Mouse (Mus musculus) hindbrain, embryonic 14.5 days (tissue): ENCODE measurements around the gene Ltv1. TPM values are rescaled to one million over a fixed set of nuclear protein-coding genes. Genes with fewer than 3 reads are reported as not detected.

Source experiments
- ATAC-seq: fragments of 200-750 bp; cut with Nextera tagmentation; 2 replicates; pipeline ENCODE4 v1.8.0; 2017; ENCODE audit warnings: moderate number of reproducible peaks, mild to moderate bottlenecking, moderate TSS enrichment, moderate library complexity; ENCODE audit not compliant: low FRiP score
- DNase-seq: peaks from one replicate; pipeline ENCODE4 v3.0.0-alpha.2; 2015; ENCODE audit warnings: low spot score
- H3K27ac ChIP-seq: fragments of 300-500 bp; sonication (generic); 2 replicates; pipeline ENCODE4 v1.5.1; 2014; ENCODE audit warnings: mild to moderate bottlenecking, moderate library complexity
- H3K27me3 ChIP-seq: fragments of 300-500 bp; sonication (generic); 2 replicates; pipeline ENCODE4 v1.6.1; 2014; ENCODE audit warnings: mild to moderate bottlenecking, low read length, mixed read lengths; ENCODE audit not compliant: control insufficient read depth, insufficient read depth
- H3K36me3 ChIP-seq: fragments of 300-500 bp; sonication (generic); replicated peaks from 2 replicates; pipeline ENCODE4 v1.6.1; 2014; ENCODE audit not compliant: control insufficient read depth, insufficient read depth
- H3K4me1 ChIP-seq: fragments of 300-500 bp; sonication (generic); replicated peaks from 2 replicates; pipeline ENCODE4 v1.6.1; 2014; ENCODE audit warnings: antibody characterized with exemption, low read length, mixed read lengths; ENCODE audit not compliant: control insufficient read depth, insufficient read depth
- H3K4me2 ChIP-seq: fragments of 300-500 bp; sonication (generic); replicated peaks from 2 replicates; pipeline ENCODE4 v1.6.1; 2014; ENCODE audit warnings: mild to moderate bottlenecking, moderate library complexity
- H3K4me3 ChIP-seq: fragments of 300-500 bp; sonication (generic); replicated peaks from 2 replicates; pipeline ENCODE4 v1.5.1; 2014; ENCODE audit warnings: mild to moderate bottlenecking, low read length
- H3K9ac ChIP-seq: fragments of 300-500 bp; sonication (generic); 2 replicates; pipeline ENCODE4 v1.6.1; 2014
- H3K9me3 ChIP-seq: fragments of 300-500 bp; sonication (generic); 2 replicates; pipeline ENCODE4 v1.6.1; 2016; ENCODE audit warnings: low read length; ENCODE audit not compliant: control insufficient read depth
- WGBS: fragments of 180-500 bp; shearing (Covaris S2); extraction: QIAGEN DNeasy Blood & Tissue Kit; methylation state at CpG from one replicate; pipeline ENCODE4 v1.1.7; 2014; 5-methylcytosine and 5-hydroxymethylcytosine counted together
- polyA plus RNA-seq: library from polyadenylated mRNA; unstranded; fragments of >200 nt; fragmentation: Nextera tagmentation; extraction: Ambion mirVana; gene quantifications from 2 replicates; pipeline ENCODE4 v1.2.1, GENCODE M21; 2014

The Ltv1 gene
- 30.5 and 34.9 TPM in 2 replicates for polyA plus RNA-seq

GRCm38 (mm10) chr10:13192731-13193351 is at the start of gene Ltv1:
Gene Ltv1 (minus strand): TSS chr10:13193168.
- peak within 1 kb of the TSS; percentile 62 for H3K9ac ChIP-seq
- ATAC-seq (peak; percentile 100), DNase-seq (peak; percentile 94)
- under 1% methylated on average over 43 of the region's 43 CpGs for WGBS
- peaks cover 4% of the 10 kb centered on the region; the same call in 1 of the 2 replicates for H3K4me1 ChIP-seq
- peak within 1 kb of the TSS; percentile 63 for H3K4me3 ChIP-seq
- no peaks in the 10 kb centered on the region for H3K9me3 ChIP-seq
- H3K27ac ChIP-seq: no peak within 1 kb of the TSS
- no peaks in the 10 kb centered on the region for H3K27me3 ChIP-seq
- H3K36me3 ChIP-seq: peaks cover 19% of the 10 kb centered on the region
- peak within 1 kb of the TSS; percentile 58 for H3K4me2 ChIP-seq

- no peaks in the 10 kb centered on the region for H3K9me3 ChIP-seq
- H3K36me3 ChIP-seq: no peaks in the 10 kb centered on the region; the same call in 1 of the 2 replicates
- H3K27me3 ChIP-seq: no peaks in the 10 kb centered on the region
- H3K4me1 ChIP-seq: no peaks in the 10 kb centered on the region
- no peak for DNase-seq
- ATAC-seq: no peak
- no peak overlapping the region for H3K4me2 ChIP-seq
- H3K27ac ChIP-seq: no peak overlapping the region
- no peak overlapping the region for H3K9ac ChIP-seq
- WGBS: 77% methylated on average over 4 of the region's 4 CpGs
- H3K4me3 ChIP-seq: no peak overlapping the region
These were observed 47.5 kb upstream of the Ltv1 start for GRCm38 (mm10) chr10:13240431-13240830.

GRCm38 (mm10) chr10:13238188-13238587 is 45.2 kb upstream of the Ltv1 start:
- H3K4me3 ChIP-seq: no peak overlapping the region
- DNase-seq (no peak), ATAC-seq (no peak)
- H3K9me3 ChIP-seq: no peaks in the 10 kb centered on the region
- WGBS: 95% methylated on average over 4 of the region's 4 CpGs
- H3K4me1 ChIP-seq: no peaks in the 10 kb centered on the region
- H3K4me2 ChIP-seq: no peak overlapping the region
- H3K36me3 ChIP-seq: no peaks in the 10 kb centered on the region
- H3K27ac ChIP-seq: no peak overlapping the region
- H3K9ac ChIP-seq: no peak overlapping the region
- H3K27me3 ChIP-seq: no peaks in the 10 kb centered on the region

- Histone ChIP-seq H3K4me3 (no peak overlapping the region), H3K36me3 (no peaks in the 10 kb centered on the region), H3K4me2 (no peak overlapping the region), H3K9me3 (no peaks in the 10 kb centered on the region), H3K27me3 (no peaks in the 10 kb centered on the region), H3K27ac (no peak overlapping the region), H3K9ac (no peak overlapping the region), H3K4me1 (0 out of 2 replicates have a peak, but pooled peaks cover 5% of the 10 kb centered on the region)
- no peak for ATAC-seq
- no peak for DNase-seq
- WGBS: 80% methylated on average over 5 of the region's 5 CpGs
These were observed 43.9 kb upstream of the Ltv1 start for GRCm38 (mm10) chr10:13236866-13237265.

- no peaks in the 10 kb centered on the region for H3K27me3 ChIP-seq
- WGBS: 58% methylated on average over 3 of the region's 3 CpGs
- ATAC-seq: no peak
- no peaks in the 10 kb centered on the region for H3K9me3 ChIP-seq
- no peak overlapping the region for H3K9ac ChIP-seq
- no peak overlapping the region for H3K4me3 ChIP-seq
- no peak for DNase-seq
- H3K4me1 ChIP-seq: 0 out of 2 replicates have a peak, but pooled peaks cover 5% of the 10 kb centered on the region
- H3K36me3 ChIP-seq: no peaks in the 10 kb centered on the region
- H3K4me2 ChIP-seq: no peak overlapping the region
- H3K27ac ChIP-seq: no peak overlapping the region
These were observed 41.5 kb upstream of the Ltv1 start for GRCm38 (mm10) chr10:13234503-13234902.

GRCm38 (mm10) chr10:13233941-13234340 is 41.0 kb upstream of the Ltv1 start:
- Histone ChIP-seq H3K4me1 (0 out of 2 replicates have a peak, but pooled peaks cover 5% of the 10 kb centered on the region), H3K27ac (no peak overlapping the region), H3K4me2 (no peak overlapping the region), H3K27me3 (no peaks in the 10 kb centered on the region), H3K36me3 (no peaks in the 10 kb centered on the region), H3K4me3 (no peak overlapping the region), H3K9ac (no peak overlapping the region), H3K9me3 (no peaks in the 10 kb centered on the region)
- no peak for ATAC-seq
- DNase-seq: no peak
- 62% methylated on average over 10 of the region's 10 CpGs for WGBS

GRCm38 (mm10) chr10:13233143-13233622 is 40.2 kb upstream of the Ltv1 start:
- no peak for ATAC-seq
- H3K9ac ChIP-seq: no peak overlapping the region
- no peak overlapping the region for H3K4me3 ChIP-seq
- no peaks in the 10 kb centered on the region for H3K36me3 ChIP-seq
- DNase-seq: no peak
- H3K4me2 ChIP-seq: no peak overlapping the region
- no peaks in the 10 kb centered on the region for H3K27me3 ChIP-seq
- H3K4me1 ChIP-seq: 0 out of 2 replicates have a peak, but pooled peaks cover 5% of the 10 kb centered on the region
- no peaks in the 10 kb centered on the region for H3K9me3 ChIP-seq
- no peak overlapping the region for H3K27ac ChIP-seq
- 46% methylated on average over 2 of the region's 2 CpGs for WGBS

- Histone ChIP-seq H3K27me3 (no peaks in the 10 kb centered on the region), H3K27ac (no peak overlapping the region), H3K4me2 (no peak overlapping the region), H3K36me3 (no peaks in the 10 kb centered on the region), H3K4me3 (no peak overlapping the region), H3K9ac (no peak overlapping the region), H3K4me1 (0 out of 2 replicates have a peak, but pooled peaks cover 5% of the 10 kb centered on the region), H3K9me3 (no peaks in the 10 kb centered on the region)
- ATAC-seq: no peak; the same call in 1 of the 2 replicates
- DNase-seq: no peak
- WGBS: 32% methylated on average over 9 of the region's 9 CpGs
These were observed 39.6 kb upstream of the Ltv1 start for GRCm38 (mm10) chr10:13232443-13233142.

GRCm38 (mm10) chr10:13230716-13231115 is 37.7 kb upstream of the Ltv1 start:
- Histone ChIP-seq H3K36me3 (no peaks in the 10 kb centered on the region), H3K4me3 (no peak overlapping the region), H3K9me3 (no peaks in the 10 kb centered on the region), H3K27ac (no peak overlapping the region), H3K4me2 (no peak overlapping the region), H3K9ac (no peak overlapping the region), H3K27me3 (no peaks in the 10 kb centered on the region), H3K4me1 (0 out of 2 replicates have a peak, but pooled peaks cover 5% of the 10 kb centered on the region)
- no peak for DNase-seq
- 92% methylated on average over 7 of the region's 7 CpGs for WGBS
- no peak for ATAC-seq
